Mouse (Mus musculus) kidney, postnatal 0 days (tissue): ENCODE results near the gene Oprl1. TPM values are rescaled to one million over a fixed set of nuclear protein-coding genes. Genes with fewer than 3 reads are reported as not detected.

Experiments used
- ATAC-seq: fragments of 200-750 bp; cut with Nextera tagmentation; replicated peaks from 2 replicates; pipeline ENCODE4 v1.8.0; 2017; ENCODE audit warnings: low read depth, moderate number of reproducible peaks, moderate TSS enrichment, moderate library complexity; ENCODE audit not compliant: low FRiP score
- DNase-seq: peaks from one replicate; pipeline ENCODE4 v3.0.0-alpha.2; 2016; ENCODE audit warnings: low spot score
- H3K27ac ChIP-seq: fragments of 300-500 bp; sonication (generic); 2 replicates; pipeline ENCODE4 v1.5.1; 2014; ENCODE audit warnings: mild to moderate bottlenecking
- H3K27me3 ChIP-seq: fragments of 300-500 bp; sonication (generic); 2 replicates; pipeline ENCODE4 v1.6.1; 2014; ENCODE audit warnings: low read length, mixed read lengths; ENCODE audit not compliant: insufficient read depth
- H3K36me3 ChIP-seq: fragments of 300-500 bp; sonication (generic); 2 replicates; pipeline ENCODE4 v1.6.1; 2014; ENCODE audit warnings: low read length, mixed read lengths; ENCODE audit not compliant: insufficient read depth
- H3K4me1 ChIP-seq: fragments of 300-500 bp; sonication (generic); replicated peaks from 2 replicates; pipeline ENCODE4 v1.6.1; 2014; ENCODE audit warnings: antibody characterized with exemption, low read length, mixed read lengths; ENCODE audit not compliant: insufficient read depth
- H3K4me2 ChIP-seq: fragments of 300-500 bp; sonication (generic); 2 replicates; pipeline ENCODE4 v1.6.1; 2014; ENCODE audit warnings: mild to moderate bottlenecking, low read length, moderate library complexity, mixed read lengths
- H3K4me3 ChIP-seq: fragments of 300-500 bp; sonication (generic); replicated peaks from 2 replicates; pipeline ENCODE4 v1.5.1; 2014; ENCODE audit warnings: low read depth, low read length
- H3K9ac ChIP-seq: fragments of 300-500 bp; sonication (generic); 2 replicates; pipeline ENCODE4 v1.6.1; 2014; ENCODE audit warnings: low read depth, low read length
- H3K9me3 ChIP-seq: fragments of 300-500 bp; sonication (generic); replicated peaks from 2 replicates; pipeline ENCODE4 v1.6.1; 2016; ENCODE audit warnings: low read length, inconsistent platforms, mixed read lengths
- CTCF ChIP-seq: IDR thresholded peaks from 2 replicates; pipeline ENCODE4 v1.5.1; 2016; ENCODE audit warnings: antibody characterized with exemption, low read depth, mild to moderate bottlenecking, moderate library complexity
- WGBS: fragments of 180-500 bp; shearing (Covaris S2); extraction: QIAGEN DNeasy Blood & Tissue Kit; methylation state at CpG from one replicate; pipeline ENCODE4 v1.1.7; 2014; 5-methylcytosine and 5-hydroxymethylcytosine counted together
- polyA plus RNA-seq: library from polyadenylated mRNA; unstranded; fragments of >200 nt; fragmentation: Nextera tagmentation; extraction: Ambion mirVana; gene quantifications from 2 replicates; pipeline ENCODE4 v1.2.1, GENCODE M21; 2015

The Oprl1 gene
- polyA plus RNA-seq, 1 experiment from 2014 or later, result 0.25 TPM

DNA sequence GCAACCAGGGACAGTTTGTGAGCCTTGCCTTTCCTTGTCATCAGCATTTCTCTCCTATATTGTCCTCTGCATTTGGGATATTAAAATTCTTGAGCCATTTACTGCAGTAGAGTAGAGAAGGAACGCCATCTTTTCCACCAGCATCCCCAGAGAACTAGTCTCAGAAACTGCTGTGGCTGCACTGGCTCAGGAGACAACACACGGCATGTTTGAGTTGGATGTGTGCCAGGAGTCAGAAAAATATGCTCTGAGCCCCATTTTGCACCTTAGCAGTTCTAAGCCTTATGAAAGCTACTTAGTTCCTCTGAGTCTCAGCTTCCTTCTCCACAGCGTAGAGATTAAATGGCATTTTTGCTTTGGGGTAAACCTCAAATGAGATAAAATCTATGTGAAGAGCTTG lies 2.2 kb downstream of the Oprl1 start:
- 44% methylated on average over 3 of the region's 3 CpGs for WGBS
- Histone ChIP-seq H3K27me3 (no peaks in the 10 kb centered on the region), H3K4me1 (no peaks in the 10 kb centered on the region), H3K4me2 (no peak overlapping the region), H3K9me3 (no peaks in the 10 kb centered on the region), H3K9ac (no peak overlapping the region), H3K27ac (no peak overlapping the region), H3K36me3 (no peaks in the 10 kb centered on the region), H3K4me3 (no peak overlapping the region)
- DNase-seq, result no peak
- no peak for ATAC-seq
- no peak for TF ChIP-seq CTCF

DNA sequence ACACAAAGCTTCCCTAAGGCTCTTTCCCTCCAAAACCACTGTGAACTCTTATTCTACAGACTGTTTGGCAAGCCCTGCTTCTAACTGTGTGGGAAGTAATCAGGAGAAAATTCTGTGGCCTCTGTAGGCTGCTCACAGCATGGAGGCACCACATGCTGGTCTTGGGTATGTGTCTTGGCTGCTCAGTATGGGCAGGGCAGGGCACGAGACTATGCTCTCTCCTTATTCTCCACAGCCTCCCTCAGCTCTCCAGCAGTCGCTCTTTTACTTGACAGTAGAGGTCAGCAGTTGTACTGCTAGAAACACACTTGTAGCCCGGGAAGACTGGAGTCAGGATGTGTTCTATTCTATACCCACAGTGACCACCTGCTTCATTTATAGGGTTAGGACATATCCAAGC lies 5.2 kb downstream of the Oprl1 start:
- 20% methylated on average over 3 of the region's 3 CpGs for WGBS
- Histone ChIP-seq H3K36me3 (no peaks in the 10 kb centered on the region), H3K4me3 (no peak overlapping the region), H3K27me3 (no peaks in the 10 kb centered on the region), H3K4me2 (no peak overlapping the region), H3K9me3 (no peaks in the 10 kb centered on the region), H3K27ac (no peak overlapping the region), H3K4me1 (no peaks in the 10 kb centered on the region), H3K9ac (no peak overlapping the region)
- no peak for DNase-seq
- no peak for ATAC-seq
- TF ChIP-seq CTCF, result no peak; the same call in 1 of the 2 replicates

DNA sequence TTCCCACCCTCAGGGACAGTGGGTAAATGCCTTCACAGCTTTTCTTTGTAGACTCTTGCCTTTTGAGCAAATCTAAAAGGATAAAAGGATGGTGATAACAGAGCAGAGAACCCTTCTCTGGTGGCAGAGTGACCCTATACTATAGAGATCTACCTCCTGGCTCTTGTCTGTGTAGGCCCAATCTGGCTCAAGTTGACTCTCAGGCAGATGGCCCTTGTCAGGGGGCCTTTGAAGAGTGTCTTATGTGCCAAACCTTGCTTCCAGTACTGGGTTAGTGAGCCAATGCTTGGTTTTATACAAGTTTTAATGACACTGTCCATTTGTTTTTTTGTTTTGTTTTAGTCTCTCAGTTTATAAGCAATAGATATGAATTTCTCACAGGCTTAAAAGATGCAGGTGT lies 6.4 kb downstream of the Oprl1 start:
- no peaks in the 10 kb centered on the region for H3K27me3 ChIP-seq
- no peak for DNase-seq
- no peak overlapping the region for H3K4me3 ChIP-seq
- no peak overlapping the region for H3K27ac ChIP-seq
- H3K4me2 ChIP-seq, result no peak overlapping the region
- ATAC-seq, result no peak
- no peak overlapping the region for H3K9ac ChIP-seq
- no peaks in the 10 kb centered on the region for H3K9me3 ChIP-seq
- TF ChIP-seq CTCF, result no peak
- H3K36me3 ChIP-seq, result no peaks in the 10 kb centered on the region
- no peaks in the 10 kb centered on the region for H3K4me1 ChIP-seq

DNA sequence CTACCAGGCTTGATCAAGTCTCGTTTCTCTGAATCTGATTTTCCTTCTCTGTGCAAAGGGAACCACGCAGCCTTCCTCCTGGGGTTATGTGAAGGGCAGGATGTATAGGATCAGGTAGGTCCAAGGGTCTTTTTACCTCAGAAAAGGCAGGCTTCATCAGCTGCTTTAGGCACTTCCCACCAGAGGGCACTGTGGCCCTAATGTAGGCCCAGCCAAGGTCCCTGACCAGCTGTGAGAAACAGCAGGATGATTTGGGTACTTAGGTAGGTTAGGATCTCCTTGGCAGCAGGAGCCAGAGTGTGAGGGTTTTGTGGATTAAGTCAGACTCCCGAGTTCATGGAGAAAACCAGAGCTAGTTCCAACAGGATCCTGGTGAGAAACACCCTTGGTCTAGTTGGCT lies 7.4 kb downstream of the Oprl1 start:
- H3K27ac ChIP-seq, result no peak overlapping the region
- no peak overlapping the region for H3K9ac ChIP-seq
- no peak overlapping the region for H3K4me3 ChIP-seq
- no peaks in the 10 kb centered on the region for H3K4me1 ChIP-seq
- no peaks in the 10 kb centered on the region for H3K9me3 ChIP-seq
- H3K4me2 ChIP-seq, result no peak overlapping the region
- DNase-seq (peak; percentile 56), ATAC-seq (no peak)
- no peaks in the 10 kb centered on the region for H3K27me3 ChIP-seq
- peak; percentile 84 for TF ChIP-seq CTCF
- 13% methylated on average over 3 of the region's 3 CpGs for WGBS
- no peaks in the 10 kb centered on the region for H3K36me3 ChIP-seq

DNA sequence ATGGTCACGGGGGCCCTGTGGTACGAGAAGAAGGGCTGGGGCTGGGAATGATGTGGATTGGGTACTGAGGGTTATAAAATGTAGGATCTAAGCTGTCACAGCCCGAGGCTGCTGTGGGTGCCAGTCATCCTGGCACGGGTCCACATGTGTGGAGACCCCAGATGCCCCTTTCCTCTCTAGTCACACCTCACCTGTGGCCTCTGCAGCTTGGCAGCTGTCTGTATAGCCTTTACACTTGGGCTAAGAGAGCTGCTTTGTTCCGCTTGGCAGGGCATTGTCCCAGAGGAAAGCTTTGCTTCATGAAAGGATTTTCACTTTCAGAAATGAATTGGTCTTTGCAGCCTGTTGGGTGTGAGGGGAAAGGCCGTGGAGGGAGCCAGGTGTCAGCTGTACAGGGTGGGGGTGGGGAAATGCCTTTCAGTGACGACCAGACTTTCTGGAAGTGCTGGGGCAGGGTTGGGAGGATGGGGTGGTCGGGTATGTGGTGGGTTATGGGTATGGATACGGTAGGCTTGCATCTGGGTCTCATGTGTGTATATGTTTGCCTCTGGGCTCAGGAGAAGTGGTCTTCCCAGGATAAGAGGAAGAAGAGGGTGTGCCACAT lies 12.9 kb downstream of the Oprl1 start:
- no peak for TF ChIP-seq CTCF
- 46% methylated on average over 9 of the region's 9 CpGs for WGBS

DNA sequence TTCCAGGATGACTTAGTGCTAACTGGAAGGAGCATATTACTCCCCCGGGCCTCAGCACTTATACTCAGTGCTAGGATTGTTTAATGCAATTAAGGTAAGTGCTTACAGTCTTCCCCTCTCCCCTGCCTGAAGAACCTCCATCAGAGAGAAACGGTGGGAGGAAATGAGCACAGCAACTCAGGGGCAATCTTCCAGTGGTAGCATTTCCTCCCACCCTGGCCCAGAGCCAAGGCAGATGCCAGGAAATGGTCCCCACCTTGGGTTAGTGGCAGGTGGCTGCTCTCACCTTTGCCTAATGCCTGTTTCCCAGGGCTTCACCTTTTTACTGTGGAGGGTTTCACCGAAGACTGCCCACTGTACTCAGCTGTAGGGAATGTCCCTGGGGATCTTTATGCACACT lies 15.2 kb downstream of the Oprl1 start:
- 47% methylated on average over 3 of the region's 3 CpGs for WGBS
- Histone ChIP-seq H3K4me2 (no peak overlapping the region), H3K9ac (no peak overlapping the region), H3K4me3 (no peak overlapping the region), H3K27me3 (no peaks in the 10 kb centered on the region), H3K27ac (no peak overlapping the region), H3K9me3 (no peaks in the 10 kb centered on the region), H3K4me1 (no peaks in the 10 kb centered on the region), H3K36me3 (no peaks in the 10 kb centered on the region)
- TF ChIP-seq CTCF, result no peak
- ATAC-seq (no peak), DNase-seq (no peak)

More for the DNA sequence above, 12.9 kb downstream of the Oprl1 start:
- Histone ChIP-seq H3K27me3 (no peaks in the 10 kb centered on the region), H3K27ac (no peak overlapping the region), H3K4me1 (no peaks in the 10 kb centered on the region), H3K9me3 (no peaks in the 10 kb centered on the region), H3K4me2 (no peak overlapping the region), H3K36me3 (no peaks in the 10 kb centered on the region), H3K4me3 (no peak overlapping the region), H3K9ac (no peak overlapping the region)
- no peak for DNase-seq
- ATAC-seq, result no peak

DNA sequence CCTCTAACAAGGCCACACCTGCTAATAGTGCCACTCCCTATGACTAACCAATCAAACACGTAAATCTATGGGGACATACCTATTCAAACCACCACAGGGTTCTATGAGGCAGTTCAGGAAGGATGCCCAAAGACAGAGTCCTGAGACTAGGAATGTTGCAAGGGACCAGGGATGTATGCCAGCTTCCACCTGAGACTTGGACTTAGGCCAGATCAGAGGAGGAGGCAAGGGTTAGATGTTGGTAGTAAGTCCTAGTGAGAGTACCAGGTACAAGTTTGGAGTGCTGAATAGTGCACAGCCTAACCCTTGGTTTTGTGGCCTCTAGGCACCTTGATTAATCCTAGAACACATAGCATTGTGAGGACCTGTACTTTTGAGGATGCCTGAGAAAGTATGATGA lies 37.8 kb downstream of the Oprl1 start:
- Histone ChIP-seq H3K36me3 (no peaks in the 10 kb centered on the region), H3K9me3 (no peaks in the 10 kb centered on the region), H3K4me2 (no peak overlapping the region), H3K4me1 (no peaks in the 10 kb centered on the region), H3K27ac (no peak overlapping the region), H3K27me3 (no peaks in the 10 kb centered on the region), H3K9ac (no peak overlapping the region), H3K4me3 (no peak overlapping the region)
- 72% methylated on average over 1 of the region's 1 CpGs for WGBS
- no peak for DNase-seq
- TF ChIP-seq CTCF, result no peak
- no peak for ATAC-seq
